17 mouse cellular contexts compared by ENCODE assay signal in the genomic region with DNA sequence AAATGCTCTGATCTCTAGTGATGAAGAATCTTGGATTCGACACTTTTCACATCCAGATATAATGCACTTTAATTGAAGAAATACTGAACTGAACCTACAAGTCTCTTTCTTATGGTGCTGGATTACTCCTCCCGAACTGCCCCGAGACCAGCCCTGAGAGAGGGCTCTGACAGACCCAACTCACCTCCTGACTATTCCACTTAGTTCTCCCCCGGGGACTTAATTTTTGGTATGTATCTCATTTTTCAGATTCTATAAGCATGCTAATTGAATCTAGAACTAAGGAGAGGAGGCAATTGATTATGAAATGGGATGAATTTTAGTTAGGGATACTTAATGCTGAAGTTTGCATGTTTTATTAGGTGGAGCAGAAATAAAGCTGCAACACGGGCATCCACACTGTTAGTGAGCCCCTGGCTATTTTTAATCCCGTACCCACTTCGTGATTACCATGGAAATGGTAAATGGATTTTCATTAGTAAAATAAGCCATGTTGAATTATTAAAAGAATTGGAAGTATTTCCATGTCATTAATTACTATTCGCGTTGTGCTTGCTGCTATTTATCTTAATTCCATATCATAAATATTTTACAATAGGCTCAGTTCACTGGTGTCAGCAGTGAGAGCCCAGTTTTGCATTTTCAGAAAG. TPM values are rescaled to one million over a fixed set of nuclear protein-coding genes. Genes with fewer than 3 reads are reported as not detected.
DNase-seq lines count a peak whose midpoint lies in the region; ATAC-seq and TF ChIP-seq lines count a peak whose summit lies in the region.
"Had no signal": no experiment of that assay in that cellular context is flagged by ENCODE, and none has a peak within 500 bp of the region (broad histone marks: within the 10 kb centered on the region; RNA-seq: fewer than 3 reads in every experiment).

No protein-coding gene starts in this region.

- ATAC-seq in forebrain, embryonic 16.5 days: 0 out of 2 replicates have a peak, but pooled peaks have one; percentile 21
- no peak for ATAC-seq in midbrain, embryonic 11.5 days (ENCODE audit: low FRiP score)
- ATAC-seq: CD4-positive, CD25-positive, alpha-beta regulatory T cell, adult 4 months; inflammation-experienced regulatory T-cells, adult 6 months; liver, embryonic 12.5 days; lung, postnatal 0 days had no signal

- no peak for TF ChIP-seq POLR2A in olfactory bulb, adult 2 months (IDR thresholded peaks at IDR 0.05; ENCODE audit: insufficient read depth, low read depth, low read length)

- no peaks in the 10 kb centered on the region for H3K9me3 ChIP-seq in forebrain, embryonic 16.5 days (ENCODE audit: control insufficient read depth, low read length)
- no peaks in the 10 kb centered on the region for H3K9me3 ChIP-seq in midbrain, embryonic 11.5 days (ENCODE audit: control insufficient read depth, low read length)
- no peaks in the 10 kb centered on the region for H3K9me3 ChIP-seq in limb, embryonic 10.5 days (replicated peaks)
- H3K9me3 ChIP-seq: heart, embryonic 15.5 days; liver, embryonic 12.5 days had no signal

- H3K4me3 ChIP-seq in forebrain, embryonic 16.5 days (replicated peaks; ENCODE audit: low read length): peak overlapping the region; percentile 52
- H3K4me3 ChIP-seq in midbrain, embryonic 11.5 days (ENCODE audit: low read depth, low read length): peak overlapping the region; percentile 10; the same call in 1 of the 2 replicates
- H3K4me3 ChIP-seq in olfactory bulb, adult 2 months (ENCODE audit: insufficient read depth, low read depth, low read length): peak overlapping the region; percentile 63
- no peak overlapping the region for H3K4me3 ChIP-seq in limb, embryonic 10.5 days
- H3K4me3 ChIP-seq: erythroblast, embryonic 14.5 days; heart, embryonic 15.5 days; liver, embryonic 12.5 days had no signal

- H3K36me3 ChIP-seq in forebrain, embryonic 16.5 days (ENCODE audit: control insufficient read depth, insufficient read depth): no peaks in the 10 kb centered on the region
- H3K36me3 ChIP-seq in midbrain, embryonic 11.5 days (ENCODE audit: control insufficient read depth, insufficient read depth, low read length): no peaks in the 10 kb centered on the region
- H3K36me3 ChIP-seq in limb, embryonic 10.5 days: no peaks in the 10 kb centered on the region
- H3K36me3 ChIP-seq: heart, embryonic 15.5 days; liver, embryonic 12.5 days had no signal

- peaks cover 6% of the 10 kb centered on the region for H3K4me1 ChIP-seq in forebrain, embryonic 16.5 days (replicated peaks; ENCODE audit: control insufficient read depth, insufficient read depth, low read length)
- no peaks in the 10 kb centered on the region for H3K4me1 ChIP-seq in midbrain, embryonic 11.5 days (ENCODE audit: control insufficient read depth, insufficient read depth, low read length)
- no peaks in the 10 kb centered on the region for H3K4me1 ChIP-seq in olfactory bulb, adult 2 months (ENCODE audit: control insufficient read depth, insufficient read depth, low read length)
- no peaks in the 10 kb centered on the region for H3K4me1 ChIP-seq in limb, embryonic 10.5 days
- H3K4me1 ChIP-seq: heart, embryonic 15.5 days; liver, embryonic 12.5 days had no signal

- no peaks in the 10 kb centered on the region for H3K27me3 ChIP-seq in forebrain, embryonic 16.5 days (replicated peaks; ENCODE audit: control insufficient read depth, insufficient read depth, low read length)
- no peaks in the 10 kb centered on the region for H3K27me3 ChIP-seq in midbrain, embryonic 11.5 days (ENCODE audit: control insufficient read depth, insufficient read depth, low read length)
- no peaks in the 10 kb centered on the region for H3K27me3 ChIP-seq in limb, embryonic 10.5 days (ENCODE audit: low read depth, poor library complexity, severe bottlenecking)
- H3K27me3 ChIP-seq: heart, embryonic 15.5 days; liver, embryonic 12.5 days had no signal

- H3K4me2 ChIP-seq in forebrain, embryonic 16.5 days (ENCODE audit: low read length): peak overlapping the region; percentile 76
- H3K4me2 ChIP-seq in midbrain, embryonic 11.5 days: peak overlapping the region; percentile 33
- H3K4me2 ChIP-seq: heart, embryonic 15.5 days; liver, embryonic 12.5 days had no signal

- 52% methylated on average over 9 of the region's 9 CpGs for WGBS in forebrain, embryonic 16.5 days
- 69% methylated on average over 9 of the region's 9 CpGs for WGBS in midbrain, embryonic 11.5 days
- WGBS in olfactory bulb, adult 2 months: 19% methylated on average over 9 of the region's 9 CpGs
- WGBS in limb, embryonic 10.5 days: 83% methylated on average over 9 of the region's 9 CpGs

- TF ChIP-seq CTCF in olfactory bulb, adult 2 months (IDR thresholded peaks at IDR 0.05; ENCODE audit: insufficient read depth, low read depth, low read length): no peak

- DNase-seq in retina, postnatal 1 day: peak; percentile 8
- DNase-seq in retina, embryonic 14.5 days (ENCODE audit: low spot score): no peak
- DNase-seq in midbrain, embryonic 11.5 days (ENCODE audit: low spot score, missing footprints): peak; percentile 83
- DNase-seq in limb, embryonic 10.5 days (ENCODE audit: low spot score): no peak
- no peak for DNase-seq in thymus, postnatal 25 days
- no peak for DNase-seq in adrenal gland, postnatal 36 days
- DNase-seq: gastrocnemius, postnatal 36 days; kidney, postnatal 4 days had no signal

- peak overlapping the region; percentile 68 for H3K9ac ChIP-seq in forebrain, embryonic 16.5 days (replicated peaks; ENCODE audit: low read depth, low read length)
- H3K9ac ChIP-seq in midbrain, embryonic 11.5 days (ENCODE audit: low read length): peak overlapping the region; percentile 10; the same call in 1 of the 2 replicates
- H3K9ac ChIP-seq: heart, embryonic 15.5 days; liver, embryonic 12.5 days had no signal

- H3K27ac ChIP-seq in forebrain, embryonic 16.5 days (ENCODE audit: low read length): peak overlapping the region; percentile 98
- H3K27ac ChIP-seq in midbrain, embryonic 11.5 days (ENCODE audit: low read depth, low read length): peak overlapping the region; percentile 71; the same call in 1 of the 2 replicates
- peak overlapping the region; percentile 98 for H3K27ac ChIP-seq in olfactory bulb, adult 2 months (ENCODE audit: insufficient read depth, low read depth, low read length)
- H3K27ac ChIP-seq in limb, embryonic 10.5 days: no peak overlapping the region
- H3K27ac ChIP-seq: heart, embryonic 15.5 days; liver, embryonic 12.5 days had no signal

RNA-seq across cellular contexts. Expression of gene Nyap2, which starts 1.0 kb away (rescaled TPM):
- polyA plus RNA-seq in forebrain, embryonic 16.5 days (2015; fragmentation: Nextera tagmentation; extraction: Ambion mirVana): 11.2 and 12.0 TPM in 2 replicates
- polyA plus RNA-seq in midbrain, embryonic 11.5 days (2014; fragmentation: Nextera tagmentation; extraction: Ambion mirVana): 1.6 and 1.7 TPM in 2 replicates
- polyA plus RNA-seq in olfactory bulb, adult 2 months (2012; ENCODE audit: insufficient read depth, insufficient read length, low replicate concordance, missing spikeins): not detected in 2 replicates
- polyA plus RNA-seq in limb, embryonic 10.5 days (2016; fragmentation: Nextera tagmentation; extraction: Ambion mirVana): not detected in 2 replicates
- 1 to 10 TPM in 1 of 2 experiments, under 1 TPM in 1; 0.96 to 1.0 TPM for total RNA-seq in adrenal gland, postnatal 36 days (2021)
- total RNA-seq: gastrocnemius, postnatal 36 days had no signal
- polyA plus RNA-seq: CD4-positive, CD25-positive, alpha-beta regulatory T cell, adult 4 months; erythroblast, embryonic 14.5 days; inflammation-experienced regulatory T-cells, adult 6 months; lung, postnatal 0 days; spleen, adult 2 months had no signal

Comparison
In these comparisons a context has a peak if more than half of its experiments do, and no peak if none do; other contexts are left out.
1. DNase-seq: peak in retina, postnatal 1 day (single experiment) and midbrain, embryonic 11.5 days (single experiment); none in retina, embryonic 14.5 days (single experiment), limb, embryonic 10.5 days (single experiment), thymus, postnatal 25 days (single experiment) and adrenal gland, postnatal 36 days (0 of 2).